Mouse (Mus musculus): ENCODE data around the gene Dnmt1.
A peak's percentile ranks its signal among the peaks of the same experiment; 100 is the strongest.

- TF ChIP-seq EP300 (IDR thresholded peaks at IDR 0.05; ENCODE audit: low read length) (no peak), CTCF (conservative IDR thresholded peaks at IDR 0.05 in 1 of 2, IDR thresholded peaks at IDR 0.05 in 1 of 2; ENCODE audit: low read depth in 2 of 2, low read length in 2 of 2) (peak in 1 of 2 experiments; percentile 68; a peak in 2 of 4 replicates), ZNF384 (IDR thresholded peaks at IDR 0.05; ENCODE audit: low read depth, low read length) (no peak), POLR2A (IDR thresholded peaks at IDR 0.05; ENCODE audit: low read depth, low read length) (no peak), CHD2 (IDR thresholded peaks at IDR 0.05; ENCODE audit: low read length) (no peak), TCF12 (IDR thresholded peaks at IDR 0.05; ENCODE audit: low read depth, low read length) (no peak), GABPA (IDR thresholded peaks at IDR 0.05; ENCODE audit: insufficient replicate concordance, low read depth, low read length) (no peak), ETS1 (conservative IDR thresholded peaks at IDR 0.05; ENCODE audit: low read depth, low read length) (no peak)
Measured at GRCm38 (mm10) chr9:20916160-20916559, 43.5 kb downstream of the Dnmt1 start.

Data from CH12.LX (cell line).